Mouse (Mus musculus) spleen, postnatal 36 days (tissue): ENCODE measurements around the gene Arhgap23.

Experiments used
- DNase-seq, 2 experiments: peaks; one replicate each; pipeline ENCODE4 v3.0.0; 2022; ENCODE audit warnings: low spot score in 2 of 2, mixed read lengths in 1 of 2

Gene Arhgap23

GRCm38 (mm10) chr11:97502846-97503245 lies 87.5 kb downstream of the Arhgap23 start:
- DNase-seq = no peak

GRCm38 (mm10) chr11:97505784-97506183 lies 90.5 kb downstream of the Arhgap23 start:
- no peak for DNase-seq

GRCm38 (mm10) chr11:97506331-97506730 lies 91.0 kb downstream of the Arhgap23 start:
- DNase-seq = no peak

- no peak for DNase-seq
These were observed 92.9 kb downstream of the Arhgap23 start for GRCm38 (mm10) chr11:97508198-97508597.

GRCm38 (mm10) chr11:97509058-97509457 lies 93.7 kb downstream of the Arhgap23 start:
- DNase-seq = peak; percentile 22 to 25

- DNase-seq = no peak
These were observed 94.6 kb downstream of the Arhgap23 start for GRCm38 (mm10) chr11:97509715-97510485.

GRCm38 (mm10) chr11:97510966-97511660 lies 95.8 kb downstream of the Arhgap23 start:
- DNase-seq = peak; percentile 51 to 61

- peak; percentile 71 to 79 for DNase-seq
These were observed 96.5 kb downstream of the Arhgap23 start for GRCm38 (mm10) chr11:97511661-97512369.

GRCm38 (mm10) chr11:97512511-97512910 lies 97.2 kb downstream of the Arhgap23 start:
- no peak for DNase-seq

GRCm38 (mm10) chr11:97513066-97513465 lies 97.7 kb downstream of the Arhgap23 start:
- no peak for DNase-seq

GRCm38 (mm10) chr11:97520541-97520940 lies 105.2 kb downstream of the Arhgap23 start:
- DNase-seq = no peak

GRCm38 (mm10) chr11:97521741-97522474 lies 106.6 kb downstream of the Arhgap23 start:
- DNase-seq = no peak

GRCm38 (mm10) chr11:97523107-97523506 lies 107.8 kb downstream of the Arhgap23 start:
- DNase-seq = no peak

GRCm38 (mm10) chr11:97523827-97524261 lies 108.5 kb downstream of the Arhgap23 start:
- no peak for DNase-seq

- DNase-seq = no peak
These were observed 109.0 kb downstream of the Arhgap23 start for GRCm38 (mm10) chr11:97524306-97524705.

GRCm38 (mm10) chr11:97525313-97525712 lies 110.0 kb downstream of the Arhgap23 start:
- DNase-seq = no peak

GRCm38 (mm10) chr11:97528282-97528808 lies 113.0 kb downstream of the Arhgap23 start:
- no peak for DNase-seq

- no peak for DNase-seq
These were observed 114.7 kb downstream of the Arhgap23 start for GRCm38 (mm10) chr11:97530069-97530468.

GRCm38 (mm10) chr11:97530961-97531360 lies 115.6 kb downstream of the Arhgap23 start:
- no peak for DNase-seq

GRCm38 (mm10) chr11:97531381-97532260 lies 116.3 kb downstream of the Arhgap23 start:
- DNase-seq = peak; percentile 81 to 84
